Mouse (Mus musculus) CH12.LX (cell line): ENCODE measurements around the gene Adamtsl4. TPM values are rescaled to one million over a fixed set of nuclear protein-coding genes. Genes with fewer than 3 reads are reported as not detected.
A peak's percentile ranks its signal among the peaks of the same experiment; 100 is the strongest.

Experiments used
- DNase-seq: peaks from one replicate; pipeline ENCODE4 v3.0.0-alpha.2; 2013; ENCODE audit errors: extremely low read depth
- H3K27ac ChIP-seq: 2 replicates; pipeline ENCODE4 v1.5.1; 2012; ENCODE audit warnings: low read depth, mild to moderate bottlenecking, control low read depth, moderate library complexity; ENCODE audit not compliant: insufficient read depth
- H3K27me3 ChIP-seq: replicated peaks from 2 replicates; pipeline ENCODE3; 2012; ENCODE audit warnings: inconsistent platforms
- H3K36me3 ChIP-seq, 2 experiments: replicated peaks in 1 of 2; 2 replicates each; pipeline versions ENCODE3 to v1.6.1; 2012; ENCODE audit warnings: inconsistent platforms in 1 of 2, low read length in 1 of 2, mild to moderate bottlenecking in 1 of 2, mixed read lengths in 1 of 2, moderate library complexity in 1 of 2; ENCODE audit not compliant: control insufficient read depth in 1 of 2, insufficient read depth in 1 of 2
- H3K4me1 ChIP-seq, 2 experiments: 2 replicates each; pipeline ENCODE4 v1.6.1; 2012; ENCODE audit warnings: inconsistent platforms in 1 of 2, moderate library complexity in 1 of 2; ENCODE audit not compliant: insufficient read depth in 2 of 2, control insufficient read depth in 1 of 2
- H3K4me2 ChIP-seq: 2 replicates; pipeline ENCODE4 v1.6.1; 2012; ENCODE audit warnings: low read depth, mild to moderate bottlenecking, control low read depth; ENCODE audit not compliant: poor library complexity, insufficient read depth, severe bottlenecking
- H3K4me3 ChIP-seq, 3 experiments: fragments of 150-350 bp in 1 of 3; sonication (generic) in 1 of 3; replicated peaks in 1 of 3; 2 replicates each; pipeline versions ENCODE3 to v1.5.1; 2011 to 2012; ENCODE audit warnings: low read depth in 2 of 3, low read length in 2 of 3, mild to moderate bottlenecking in 2 of 3, moderate library complexity in 2 of 3, control low read depth in 1 of 3, improper control_type of control experiment in 1 of 3, inconsistent platforms in 1 of 3, mixed read lengths in 1 of 3; ENCODE audit not compliant: poor library complexity in 1 of 3
- H3K79me2 ChIP-seq: replicated peaks from 2 replicates; pipeline ENCODE4 v1.6.1; 2012; ENCODE audit warnings: mild to moderate bottlenecking, moderate library complexity; ENCODE audit not compliant: control insufficient read depth, poor library complexity, insufficient read depth, severe bottlenecking; ENCODE audit errors: extremely low read depth
- H3K9ac ChIP-seq: 2 replicates; pipeline ENCODE4 v1.6.1; 2012; ENCODE audit warnings: low read depth, mild to moderate bottlenecking, control low read depth, moderate library complexity; ENCODE audit not compliant: insufficient read depth
- H3K9me3 ChIP-seq: replicated peaks from 2 replicates; pipeline ENCODE3; 2012; ENCODE audit warnings: low read length, inconsistent platforms, mixed read lengths
- BHLHE40 ChIP-seq: IDR thresholded peaks from 2 replicates; pipeline ENCODE4 v1.6.1; 2011; ENCODE audit warnings: mild to moderate bottlenecking, low read depth, low read length, improper control_type of control experiment
- CHD1 ChIP-seq: IDR thresholded peaks from 2 replicates; pipeline ENCODE4 v1.6.1; 2012; ENCODE audit warnings: low read depth, low read length, improper control_type of control experiment, inconsistent platforms
- CHD2 ChIP-seq: IDR thresholded peaks from 2 replicates; pipeline ENCODE4 v1.6.1; 2011; ENCODE audit warnings: low read length, improper control_type of control experiment
- CTCF ChIP-seq, 2 experiments: IDR thresholded peaks in 1 of 2; conservative IDR thresholded peaks in 1 of 2; 2 replicates each; pipeline ENCODE4 v1.5.1; 2011 to 2012; ENCODE audit warnings: low read depth in 2 of 2, low read length in 2 of 2, improper control_type of control experiment in 1 of 2, inconsistent platforms in 1 of 2, mild to moderate bottlenecking in 1 of 2, moderate library complexity in 1 of 2
- ELF1 ChIP-seq: IDR thresholded peaks from 2 replicates; pipeline ENCODE4 v1.6.1; 2014; ENCODE audit warnings: low read depth, mild to moderate bottlenecking, inconsistent platforms, low read length, improper control_type of control experiment
- ETS1 ChIP-seq: conservative IDR thresholded peaks from 2 replicates; pipeline ENCODE4 v1.6.1; 2012; ENCODE audit warnings: low read depth, mild to moderate bottlenecking, inconsistent platforms, low read length, improper control_type of control experiment, moderate library complexity
- JUN ChIP-seq: IDR thresholded peaks from 2 replicates; pipeline ENCODE4 v1.6.1; 2011; ENCODE audit warnings: low read depth, mild to moderate bottlenecking, low read length, improper control_type of control experiment, moderate library complexity; ENCODE audit not compliant: insufficient read depth
- MAFK ChIP-seq: IDR thresholded peaks from 2 replicates; pipeline ENCODE4 v1.6.1; 2011; ENCODE audit warnings: low read length, improper control_type of control experiment; ENCODE audit not compliant: insufficient replicate concordance
- MAX ChIP-seq: IDR thresholded peaks from 2 replicates; pipeline ENCODE4 v1.6.1; 2011; ENCODE audit warnings: low read length, improper control_type of control experiment
- MAZ ChIP-seq: IDR thresholded peaks from 2 replicates; pipeline ENCODE4 v1.6.1; 2012; ENCODE audit warnings: low read depth, mild to moderate bottlenecking, inconsistent platforms, low read length, improper control_type of control experiment, moderate library complexity
- MEF2A ChIP-seq: IDR thresholded peaks from 2 replicates; pipeline ENCODE4 v1.6.1; 2014; ENCODE audit warnings: low read depth, mild to moderate bottlenecking, inconsistent platforms, low read length, improper control_type of control experiment, borderline replicate concordance
- MXI1 ChIP-seq: IDR thresholded peaks from 2 replicates; pipeline ENCODE4 v1.6.1; 2011; ENCODE audit warnings: mild to moderate bottlenecking, low read depth, low read length, improper control_type of control experiment
- MYC ChIP-seq: IDR thresholded peaks from 2 replicates; pipeline ENCODE4 v1.6.1; 2011; ENCODE audit warnings: low read depth, mild to moderate bottlenecking, improper control_type of control experiment, low read length
- NRF1 ChIP-seq: IDR thresholded peaks from 2 replicates; pipeline ENCODE4 v1.6.1; 2014; ENCODE audit warnings: low read depth, mild to moderate bottlenecking, inconsistent platforms, low read length, improper control_type of control experiment, moderate library complexity
- PAX5 ChIP-seq: IDR thresholded peaks from 2 replicates; pipeline ENCODE4 v1.6.1; 2012; ENCODE audit warnings: low read length, inconsistent platforms, mixed read lengths
- POLR2A ChIP-seq: IDR thresholded peaks from 2 replicates; pipeline ENCODE4 v1.6.1; 2011; ENCODE audit warnings: low read depth, mild to moderate bottlenecking, improper control_type of control experiment, low read length
- RCOR1 ChIP-seq: conservative IDR thresholded peaks from 2 replicates; pipeline ENCODE4 v1.6.1; 2012; ENCODE audit warnings: low read depth, mild to moderate bottlenecking, inconsistent platforms, low read length, improper control_type of control experiment
- SIN3A ChIP-seq: IDR thresholded peaks from 2 replicates; pipeline ENCODE4 v1.6.1; 2012; ENCODE audit warnings: low read length, improper control_type of control experiment, inconsistent platforms
- SMC3 ChIP-seq: IDR thresholded peaks from 2 replicates; pipeline ENCODE4 v1.6.1; 2011; ENCODE audit warnings: low read depth, low read length, improper control_type of control experiment
- TBP ChIP-seq: conservative IDR thresholded peaks from 2 replicates; pipeline ENCODE4 v1.6.1; 2011; ENCODE audit warnings: low read depth, low read length, improper control_type of control experiment
- USF1 ChIP-seq: IDR thresholded peaks from 2 replicates; pipeline ENCODE4 v1.6.1; 2014; ENCODE audit warnings: low read depth, mild to moderate bottlenecking, inconsistent platforms, low read length, improper control_type of control experiment
- USF2 ChIP-seq: conservative IDR thresholded peaks from 2 replicates; pipeline ENCODE4 v1.6.1; 2011; ENCODE audit warnings: low read depth, low read length, improper control_type of control experiment
- ZKSCAN1 ChIP-seq: IDR thresholded peaks from 2 replicates; pipeline ENCODE4 v1.6.1; 2012; ENCODE audit warnings: low read depth, inconsistent platforms, low read length, improper control_type of control experiment, borderline replicate concordance
- ZMIZ1 ChIP-seq: IDR thresholded peaks from 2 replicates; pipeline ENCODE4 v1.6.1; 2012; ENCODE audit warnings: low read depth, mild to moderate bottlenecking, inconsistent platforms, low read length, improper control_type of control experiment
- ZNF384 ChIP-seq: IDR thresholded peaks from 2 replicates; pipeline ENCODE4 v1.6.1; 2012; ENCODE audit warnings: low read depth, low read length, improper control_type of control experiment, inconsistent platforms
- dilution Hi-C: fragments of 300-500 bp; cut with MboI; formaldehyde crosslinking; loops from 2 replicates; pipeline ENCODE4 v1.14.3; 2020; ENCODE audit warnings: low sequenced_read_pairs; ENCODE audit not compliant: extremely low pct_unique_long_range_greater_than_20kb, extremely low pct_ligation_motif_present
- in situ Hi-C: fragments of 300-500 bp; cut with MboI; formaldehyde crosslinking; loops from 3 replicates; pipeline ENCODE4 v1.14.3; 2019; ENCODE audit warnings: low sequenced_read_pairs, low pct_ligation_motif_present, low pct_unique_long_range_greater_than_20kb, mixed read lengths
- polyA plus RNA-seq: library from polyadenylated mRNA; unstranded; fragments of >175 nt; gene quantifications from 2 replicates; pipeline ENCODE4 v1.2.1, GENCODE M21; 2012; ENCODE audit warnings: low read depth; ENCODE audit not compliant: insufficient read length
- total RNA-seq, 2 experiments: library from RNA; depleted of rRNA; stranded (reverse); fragments of 300-350 nt in 1 of 2; fragments of >200 nt in 1 of 2; gene quantifications; 2 replicates each; pipeline ENCODE4 v1.2.3; 2012 to 2014

The Adamtsl4 gene
- total and polyA plus RNA-seq, 3 experiments, result 0.10 to 0.85 TPM; not detected in 1

- TF ChIP-seq RCOR1, result no peak
- no peak for TF ChIP-seq CHD1
- no peak for TF ChIP-seq NRF1
- TF ChIP-seq JUN, result no peak
- TF ChIP-seq POLR2A, result no peak
- no peak for TF ChIP-seq MEF2A
- no peak for TF ChIP-seq ZKSCAN1
- no peak for TF ChIP-seq CHD2
- no peak for TF ChIP-seq MXI1
- TF ChIP-seq SIN3A, result no peak
- TF ChIP-seq CTCF (conservative IDR thresholded peaks at IDR 0.05 in 1 of 2, IDR thresholded peaks at IDR 0.05 in 1 of 2; ENCODE audit: low read depth in 2 of 2, low read length in 2 of 2), result no peak
- Histone ChIP-seq H3K36me3 (peaks cover 21 to 29% of the 10 kb centered on the region in 2 experiments), H3K4me2 (peak overlapping the region; percentile 38), H3K27ac (peak overlapping the region; percentile 33; the same call in 1 of the 2 replicates), H3K9me3 (no peaks in the 10 kb centered on the region), H3K4me3 (peak overlapping the region in 2 of 3 experiments; percentile 84 to 91), H3K79me2 (peaks cover 39% of the 10 kb centered on the region), H3K4me1 (peaks cover 11 to 53% of the 10 kb centered on the region in 2 experiments), H3K9ac (peak overlapping the region; percentile 91; the same call in 1 of the 2 replicates), H3K27me3 (no peaks in the 10 kb centered on the region)
- dilution Hi-C loops, result no loop called here
- no peak for DNase-seq
- in situ Hi-C loops, result loop anchor here (10.0 kb wide), 1 partner anchor 567 kb away; the partner anchor contains the start of genes Hist2h2ac and Hist2h2be
Measured at GRCm38 (mm10) chr3:95657711-95658110, 30.0 kb downstream of the Adamtsl4 start.

- Histone ChIP-seq H3K27ac (0 out of 2 replicates have a peak overlapping the region, but pooled peaks have one; percentile 33), H3K4me2 (no peak overlapping the region), H3K4me3 (no peak overlapping the region), H3K27me3 (no peaks in the 10 kb centered on the region), H3K36me3 (peaks cover 16 to 23% of the 10 kb centered on the region in 2 experiments), H3K4me1 (peaks cover 12 to 54% of the 10 kb centered on the region in 2 experiments), H3K9me3 (no peaks in the 10 kb centered on the region), H3K79me2 (peaks cover 33% of the 10 kb centered on the region), H3K9ac (no peak overlapping the region)
- dilution Hi-C loops, result no loop called here
- DNase-seq, result no peak
- no peak for TF ChIP-seq MYC
- TF ChIP-seq TBP, result no peak
- no peak for TF ChIP-seq NRF1
- TF ChIP-seq MAX, result no peak
- TF ChIP-seq BHLHE40, result no peak
- TF ChIP-seq MAZ, result no peak
- no peak for TF ChIP-seq PAX5
- no peak for TF ChIP-seq USF1
- TF ChIP-seq ZNF384, result no peak
- no peak for TF ChIP-seq SMC3
- no peak for TF ChIP-seq ETS1
- no peak for TF ChIP-seq JUN
- TF ChIP-seq USF2, result no peak
- TF ChIP-seq SIN3A, result no peak
- no peak for TF ChIP-seq MAFK
- TF ChIP-seq CHD2, result no peak
- TF ChIP-seq ELF1, result no peak
- TF ChIP-seq ZMIZ1, result no peak
- in situ Hi-C loops, result loop anchor here (10.0 kb wide), 1 partner anchor 568 kb away; the partner anchor contains the start of genes Hist2h2ac and Hist2h2be
Measured at GRCm38 (mm10) chr3:95657108-95657507, 30.6 kb downstream of the Adamtsl4 start.
